Mouse (Mus musculus) frontal cortex, postnatal 36 days (tissue): ENCODE results near the gene 1700001L19Rik.

ENCODE experiments used
- DNase-seq, 2 experiments: peaks; one replicate each; pipeline ENCODE4 v3.0.0; 2022; ENCODE audit warnings: low spot score in 2 of 2

1700001L19Rik gene

GRCm38 (mm10) chr13:68607652-68608405 lies 10.6 kb downstream of the 1700001L19Rik start:
- no peak for DNase-seq

GRCm38 (mm10) chr13:68622792-68623191 lies 25.6 kb downstream of the 1700001L19Rik start:
- DNase-seq, result no peak

- DNase-seq, result no peak
Observed at GRCm38 (mm10) chr13:68627041-68627440, 29.8 kb downstream of the 1700001L19Rik start.

- DNase-seq, result no peak
Observed at GRCm38 (mm10) chr13:68642786-68643185, 45.6 kb downstream of the 1700001L19Rik start.
